Mouse (Mus musculus) midbrain, embryonic 13.5 days (tissue): ENCODE data around the gene Taar6. TPM values are rescaled to one million over a fixed set of nuclear protein-coding genes. Genes with fewer than 3 reads are reported as not detected.
A peak's percentile ranks its signal among the peaks of the same experiment; 100 is the strongest.

ENCODE experiments used
- ATAC-seq: fragments of 200-750 bp; cut with Nextera tagmentation; 2 replicates; pipeline ENCODE4 v1.8.0; 2017; ENCODE audit warnings: mild to moderate bottlenecking, moderate TSS enrichment, moderate library complexity
- H3K27ac ChIP-seq: fragments of 300-500 bp; sonication (generic); 2 replicates; pipeline ENCODE4 v1.5.1; 2015; ENCODE audit warnings: inconsistent platforms, mild to moderate bottlenecking, moderate library complexity
- H3K27me3 ChIP-seq: fragments of 300-500 bp; sonication (generic); 2 replicates; pipeline ENCODE4 v1.6.1; 2015; ENCODE audit warnings: mild to moderate bottlenecking, inconsistent platforms
- H3K36me3 ChIP-seq: fragments of 300-500 bp; sonication (generic); 2 replicates; pipeline ENCODE4 v1.6.1; 2015; ENCODE audit warnings: mild to moderate bottlenecking, inconsistent platforms
- H3K4me1 ChIP-seq: fragments of 300-500 bp; sonication (generic); replicated peaks from 2 replicates; pipeline ENCODE4 v1.6.1; 2015; ENCODE audit warnings: inconsistent platforms
- H3K4me2 ChIP-seq: fragments of 300-500 bp; sonication (generic); replicated peaks from 2 replicates; pipeline ENCODE4 v1.6.1; 2015; ENCODE audit warnings: moderate library complexity, mild to moderate bottlenecking, inconsistent platforms
- H3K4me3 ChIP-seq: fragments of 300-500 bp; sonication (generic); replicated peaks from 2 replicates; pipeline ENCODE4 v1.5.1; 2015; ENCODE audit warnings: mild to moderate bottlenecking, inconsistent platforms
- H3K9ac ChIP-seq: fragments of 300-500 bp; sonication (generic); replicated peaks from 2 replicates; pipeline ENCODE4 v1.6.1; 2015; ENCODE audit warnings: mild to moderate bottlenecking, inconsistent platforms
- H3K9me3 ChIP-seq: fragments of 300-500 bp; sonication (generic); 2 replicates; pipeline ENCODE4 v1.6.1; 2016; ENCODE audit warnings: mild to moderate bottlenecking, inconsistent platforms
- WGBS: fragments of 180-500 bp; shearing (Covaris S2); methylation state at CpG from one replicate; pipeline ENCODE4 v1.1.7; 2015; 5-methylcytosine and 5-hydroxymethylcytosine counted together
- polyA plus RNA-seq: library from polyadenylated mRNA; unstranded; fragments of >200 nt; fragmentation: Nextera tagmentation; extraction: Ambion mirVana; gene quantifications from 2 replicates; pipeline ENCODE4 v1.2.1, GENCODE M21; 2015

Gene Taar6
- not detected in 2 replicates for polyA plus RNA-seq

DNA sequence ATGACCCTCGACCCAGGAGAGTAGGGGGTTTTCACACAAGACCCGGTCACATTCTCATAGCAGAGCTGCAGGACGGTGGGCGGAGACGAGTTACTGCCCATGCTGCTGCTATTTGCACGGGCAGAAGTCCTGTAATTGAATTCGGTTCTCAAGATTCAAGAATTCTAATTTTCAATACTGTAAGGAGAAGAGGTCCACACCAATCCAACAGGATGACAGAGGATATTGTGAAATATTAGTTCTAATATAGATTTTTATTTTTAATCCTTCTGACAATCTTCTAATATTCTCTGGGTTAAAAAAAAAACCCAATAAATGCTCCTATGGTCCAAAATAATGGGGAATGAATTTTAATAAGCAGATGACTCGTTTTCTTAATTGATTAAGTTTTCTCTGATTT lies at the start of gene Taar6:
Gene Taar6 (minus strand): TSS at position 101 of the 400 bp plus-strand sequence.
- no peak within 1 kb of the TSS for H3K27ac ChIP-seq
- no peaks in the 10 kb centered on the region for H3K27me3 ChIP-seq
- no peak within 1 kb of the TSS for H3K4me3 ChIP-seq
- no peak within 1 kb of the TSS for H3K4me2 ChIP-seq
- H3K9me3 ChIP-seq: no peaks in the 10 kb centered on the region
- no peaks in the 10 kb centered on the region for H3K4me1 ChIP-seq
- no peak within 1 kb of the TSS for H3K9ac ChIP-seq
- H3K36me3 ChIP-seq: no peaks in the 10 kb centered on the region
- no peak for ATAC-seq
- WGBS: 82% methylated on average over 8 of the region's 8 CpGs

DNA sequence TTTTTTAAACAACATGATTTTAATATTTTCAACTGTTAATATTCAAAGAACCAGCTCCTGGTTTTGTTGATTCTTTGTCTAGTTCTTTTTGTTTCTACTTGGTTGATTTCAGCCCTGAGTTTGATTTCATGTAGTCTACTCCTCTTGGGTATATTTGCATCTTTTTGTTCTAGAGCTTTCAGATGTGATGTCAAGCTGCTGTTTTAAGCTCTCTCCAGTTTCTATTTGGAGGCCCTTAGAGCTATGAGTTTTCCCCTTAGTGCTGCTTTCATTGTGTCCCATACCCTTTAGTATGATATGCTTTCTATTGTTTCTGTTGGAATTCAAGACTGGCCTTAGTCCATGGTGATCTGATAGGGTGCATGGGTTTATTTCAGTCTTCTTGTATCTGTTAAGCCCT lies 45.9 kb upstream of the Taar6 start:
- Histone ChIP-seq H3K27me3 (no peaks in the 10 kb centered on the region), H3K9me3 (no peaks in the 10 kb centered on the region), H3K9ac (no peak overlapping the region), H3K36me3 (no peaks in the 10 kb centered on the region), H3K4me2 (no peak overlapping the region), H3K27ac (no peak overlapping the region), H3K4me3 (no peak overlapping the region), H3K4me1 (no peaks in the 10 kb centered on the region)
- no peak for ATAC-seq

DNA sequence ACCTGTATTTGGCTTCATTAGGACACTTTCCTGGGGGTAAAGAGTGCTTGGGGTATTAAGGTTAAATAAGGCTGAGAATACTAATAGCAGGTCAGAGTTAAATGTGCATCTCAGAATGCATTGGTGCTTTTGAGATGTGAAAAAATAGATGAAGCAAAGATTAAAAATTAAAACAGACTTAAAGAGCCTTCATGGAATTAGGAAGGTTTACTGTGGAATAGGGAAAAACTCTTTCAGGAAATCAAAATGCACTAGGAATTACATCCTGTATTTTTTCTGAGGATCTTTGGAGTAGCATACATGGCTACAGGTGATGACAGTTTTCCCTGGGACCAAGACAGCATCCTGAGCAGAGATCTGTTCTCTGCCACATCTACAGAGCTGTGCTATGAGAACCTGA lies 41.5 kb upstream of the Taar6 start, which contains the start of gene Taar7d:
Gene Taar7d (plus strand): TSS at position 301 of the 400 bp plus-strand sequence.
- Histone ChIP-seq H3K9me3 (no peaks in the 10 kb centered on the region), H3K36me3 (no peaks in the 10 kb centered on the region), H3K27me3 (no peaks in the 10 kb centered on the region), H3K4me2 (no peak within 1 kb of the TSS), H3K27ac (no peak within 1 kb of the TSS), H3K9ac (no peak within 1 kb of the TSS), H3K4me1 (no peaks in the 10 kb centered on the region), H3K4me3 (no peak within 1 kb of the TSS)
- no peak for ATAC-seq

DNA sequence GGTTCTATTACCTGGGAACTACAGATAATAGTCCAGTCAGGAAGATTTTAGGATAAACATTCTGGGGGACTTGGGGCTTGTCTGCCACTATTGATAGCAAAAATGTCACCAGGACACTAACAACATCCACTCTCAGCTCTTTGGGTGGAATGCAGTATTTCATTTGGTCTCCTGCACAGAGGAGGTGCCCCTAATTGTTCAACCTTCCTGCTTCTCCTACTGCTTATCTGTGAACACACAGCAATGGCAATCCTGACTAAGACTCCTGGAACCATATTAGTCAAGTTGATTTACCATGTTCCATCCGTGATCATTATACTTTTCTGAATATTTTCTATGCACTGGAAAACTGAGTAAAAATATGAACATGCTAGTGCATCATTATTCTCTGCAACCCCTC lies 22.7 kb upstream of the Taar6 start:
- no peak overlapping the region for H3K4me2 ChIP-seq
- H3K27me3 ChIP-seq: no peaks in the 10 kb centered on the region
- no peak overlapping the region for H3K27ac ChIP-seq
- H3K36me3 ChIP-seq: no peaks in the 10 kb centered on the region
- no peaks in the 10 kb centered on the region for H3K9me3 ChIP-seq
- WGBS: 89% methylated on average over 1 of the region's 1 CpGs
- no peak overlapping the region for H3K9ac ChIP-seq
- H3K4me3 ChIP-seq: no peak overlapping the region
- ATAC-seq: no peak
- H3K4me1 ChIP-seq: no peaks in the 10 kb centered on the region

DNA sequence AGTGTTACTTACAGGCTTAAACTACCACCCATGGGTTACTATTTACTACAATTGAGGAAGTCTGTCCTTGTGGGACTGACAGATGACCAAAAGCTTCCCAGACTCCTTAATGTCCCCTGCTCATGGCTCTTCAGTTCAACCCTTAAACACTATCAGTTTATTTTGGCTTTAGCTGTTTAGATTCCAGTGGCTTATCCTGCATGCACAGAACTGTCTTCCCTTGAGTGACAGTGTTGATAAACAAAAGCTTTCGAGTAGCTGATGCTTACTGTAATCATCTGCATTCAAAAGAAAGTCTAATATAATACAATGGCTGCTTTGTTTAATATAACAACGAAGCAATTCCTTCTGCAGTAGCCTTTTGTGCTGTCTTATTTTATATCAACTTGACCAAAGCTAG lies 21.6 kb upstream of the Taar6 start:
- Histone ChIP-seq H3K4me1 (no peaks in the 10 kb centered on the region), H3K27ac (no peak overlapping the region), H3K27me3 (no peaks in the 10 kb centered on the region), H3K4me3 (no peak overlapping the region), H3K9me3 (no peaks in the 10 kb centered on the region), H3K4me2 (no peak overlapping the region), H3K9ac (no peak overlapping the region), H3K36me3 (no peaks in the 10 kb centered on the region)
- ATAC-seq: no peak
- WGBS: 72% methylated on average over 2 of the region's 2 CpGs

DNA sequence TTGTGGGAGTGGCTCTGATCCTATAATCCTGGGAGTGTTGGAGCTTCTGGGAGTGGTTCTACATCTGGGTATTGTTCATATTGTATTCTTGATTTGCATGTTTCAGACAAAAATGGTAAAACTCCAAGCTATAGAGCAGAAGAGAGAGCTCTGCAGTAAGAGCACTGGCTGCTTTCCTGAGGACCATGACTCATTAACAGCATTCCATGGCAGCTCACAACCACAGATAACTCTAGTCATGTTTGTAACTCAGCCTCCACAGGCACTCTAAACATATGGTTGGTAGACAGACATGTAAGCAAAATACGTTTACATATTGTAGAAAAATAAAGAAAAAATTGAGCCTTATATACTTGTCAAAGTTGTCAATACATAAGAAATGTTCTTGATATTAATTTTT lies 21.0 kb upstream of the Taar6 start:
- no peak for ATAC-seq
- H3K27ac ChIP-seq: no peak overlapping the region
- WGBS: 71% methylated on average over 1 of the region's 1 CpGs
- no peaks in the 10 kb centered on the region for H3K27me3 ChIP-seq
- no peak overlapping the region for H3K4me3 ChIP-seq
- no peaks in the 10 kb centered on the region for H3K36me3 ChIP-seq
- H3K4me2 ChIP-seq: no peak overlapping the region
- H3K9ac ChIP-seq: no peak overlapping the region
- no peaks in the 10 kb centered on the region for H3K9me3 ChIP-seq
- no peaks in the 10 kb centered on the region for H3K4me1 ChIP-seq

DNA sequence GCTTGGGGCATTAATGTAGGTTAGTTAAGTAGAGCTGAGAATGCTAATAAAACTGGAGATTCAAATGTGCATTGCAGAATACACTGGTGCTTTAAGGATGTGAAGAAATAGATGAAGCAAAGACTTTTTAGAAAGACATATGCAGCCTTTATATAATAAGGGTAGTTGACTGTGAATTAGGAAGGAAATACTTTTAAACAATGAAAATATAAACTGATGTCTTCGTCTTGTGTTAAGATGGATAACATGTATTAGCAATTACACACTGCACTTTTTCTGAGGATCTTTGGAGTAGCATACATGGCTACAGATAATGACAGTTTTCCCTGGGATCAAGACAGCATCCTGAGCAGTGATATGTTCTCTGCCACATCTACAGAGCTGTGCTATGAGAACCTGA lies 14.2 kb upstream of the Taar6 start, which contains the start of gene Taar7b:
Gene Taar7b (plus strand): TSS at position 301 of the 400 bp plus-strand sequence.
- Histone ChIP-seq H3K9ac (no peak within 1 kb of the TSS), H3K36me3 (no peaks in the 10 kb centered on the region), H3K4me2 (no peak within 1 kb of the TSS), H3K4me3 (no peak within 1 kb of the TSS), H3K9me3 (no peaks in the 10 kb centered on the region), H3K4me1 (no peaks in the 10 kb centered on the region), H3K27me3 (no peaks in the 10 kb centered on the region), H3K27ac (no peak within 1 kb of the TSS)
- ATAC-seq: no peak
- WGBS: 95% methylated on average over 1 of the region's 1 CpGs

DNA sequence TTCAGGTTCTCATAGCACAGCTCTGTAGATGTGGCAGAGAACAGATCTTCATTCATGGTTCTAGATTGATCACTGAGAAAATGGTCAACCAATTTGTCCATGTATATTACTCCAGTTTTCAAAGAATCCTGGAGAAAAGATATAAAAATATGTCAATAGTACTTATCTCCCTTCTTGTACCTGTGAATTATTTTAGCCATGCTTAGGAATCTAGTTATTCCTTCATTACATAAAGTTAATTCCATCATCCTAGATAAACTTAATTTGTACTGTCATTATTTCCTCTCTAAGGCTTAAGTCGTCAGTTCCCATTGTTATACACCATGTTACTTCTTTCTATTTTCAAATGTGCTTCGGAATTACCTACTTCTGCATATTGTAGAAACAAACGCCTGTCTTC lies 7.9 kb upstream of the Taar6 start, which contains the start of gene Taar7a:
Gene Taar7a (minus strand): TSS at position 101 of the 400 bp plus-strand sequence.
- no peak within 1 kb of the TSS for H3K27ac ChIP-seq
- no peaks in the 10 kb centered on the region for H3K36me3 ChIP-seq
- H3K27me3 ChIP-seq: no peaks in the 10 kb centered on the region
- H3K4me3 ChIP-seq: no peak within 1 kb of the TSS
- ATAC-seq: no peak
- no peaks in the 10 kb centered on the region for H3K4me1 ChIP-seq
- H3K4me2 ChIP-seq: no peak within 1 kb of the TSS
- H3K9ac ChIP-seq: no peak within 1 kb of the TSS
- no peaks in the 10 kb centered on the region for H3K9me3 ChIP-seq
- 75% methylated on average over 3 of the region's 3 CpGs for WGBS

DNA sequence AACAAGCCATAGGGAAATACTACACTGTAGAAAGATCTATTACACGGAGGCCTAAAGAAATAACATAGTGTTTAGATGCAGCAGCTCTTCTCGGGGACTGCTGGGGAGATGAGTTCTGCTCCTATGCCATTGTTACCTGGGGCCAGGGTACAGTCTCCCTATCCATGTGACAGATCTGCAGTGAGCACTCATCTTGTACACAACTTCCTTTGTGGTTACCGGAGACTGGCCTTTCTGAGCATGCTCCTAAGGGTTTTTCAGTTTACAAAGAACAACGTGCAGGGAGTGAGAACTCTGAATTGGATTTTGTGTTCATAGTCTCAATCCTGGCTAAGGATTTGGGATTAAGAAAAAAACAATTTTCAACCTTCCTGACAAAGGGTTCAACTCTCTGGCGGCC lies 973 bp upstream of the Taar6 start:
- 78% methylated on average over 5 of the region's 5 CpGs for WGBS
- Histone ChIP-seq H3K4me3 (no peak overlapping the region), H3K4me1 (no peaks in the 10 kb centered on the region), H3K27me3 (no peaks in the 10 kb centered on the region), H3K36me3 (no peaks in the 10 kb centered on the region), H3K4me2 (no peak overlapping the region), H3K9me3 (no peaks in the 10 kb centered on the region), H3K9ac (no peak overlapping the region), H3K27ac (no peak overlapping the region)
- ATAC-seq: no peak

DNA sequence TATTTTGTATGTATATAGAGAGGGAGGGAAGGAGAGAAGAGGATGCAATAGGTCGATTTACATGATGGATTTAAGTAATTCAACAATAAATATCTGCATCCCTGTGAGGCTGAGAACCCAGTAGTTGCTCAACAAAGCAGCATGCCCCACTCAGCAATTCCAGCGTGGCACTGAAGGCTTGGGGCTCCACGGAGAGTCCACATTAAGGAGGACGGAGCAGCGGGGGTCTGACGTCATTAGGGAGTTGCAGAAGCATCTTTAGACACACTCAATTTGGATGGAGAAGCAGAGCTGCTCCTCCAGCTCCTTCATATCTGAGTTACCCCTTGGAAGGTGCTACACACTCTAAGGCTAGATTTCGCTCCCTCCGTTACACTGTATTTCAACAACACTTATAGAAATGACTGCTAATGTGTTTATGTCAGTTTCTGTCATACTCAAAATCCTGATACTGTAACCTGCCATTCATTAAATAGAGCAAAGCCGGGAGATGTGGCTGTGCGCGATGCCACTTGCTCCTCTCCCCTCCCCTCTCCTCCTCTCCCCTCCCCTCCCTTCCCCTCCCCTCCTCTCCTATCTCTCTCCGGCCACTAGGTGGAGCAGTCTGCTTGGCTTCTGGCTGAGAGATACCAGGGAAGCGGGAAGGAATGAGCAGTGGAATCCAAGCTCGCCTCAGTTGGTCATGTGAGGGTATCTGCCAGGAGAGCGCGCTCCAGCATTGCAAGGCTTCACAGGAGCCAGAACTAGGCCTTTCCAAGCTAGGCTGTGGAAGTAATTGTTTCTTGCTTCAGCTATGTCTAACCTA lies 6.3 kb downstream of the Taar6 start:
- peak; percentile 84 for ATAC-seq
- Histone ChIP-seq H3K27me3 (no peaks in the 10 kb centered on the region), H3K4me3 (no peak overlapping the region), H3K4me1 (no peaks in the 10 kb centered on the region), H3K9me3 (no peaks in the 10 kb centered on the region), H3K27ac (no peak overlapping the region), H3K9ac (no peak overlapping the region), H3K36me3 (no peaks in the 10 kb centered on the region), H3K4me2 (no peak overlapping the region)
- 41% methylated on average over 16 of the region's 16 CpGs for WGBS

DNA sequence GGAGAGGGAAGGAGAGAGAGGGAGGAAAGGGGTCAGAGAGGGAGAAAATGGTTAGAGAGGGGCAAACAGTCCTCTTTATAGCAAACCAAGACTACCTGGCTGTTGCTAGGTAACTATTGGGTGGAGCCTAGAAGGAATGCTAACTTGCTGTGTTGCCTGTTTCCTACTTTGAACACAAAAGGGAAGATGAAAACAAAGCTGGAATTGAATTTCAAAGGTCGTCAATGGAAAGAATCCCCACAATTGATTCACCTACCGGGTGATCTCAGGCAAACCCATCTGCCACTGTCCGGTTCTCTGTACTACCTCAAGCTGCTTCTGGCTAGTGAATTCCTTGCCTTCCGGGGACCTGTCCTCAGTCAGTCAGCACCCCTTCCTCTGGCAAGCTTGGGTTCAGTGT lies 7.5 kb downstream of the Taar6 start:
- Histone ChIP-seq H3K9ac (no peak overlapping the region), H3K9me3 (no peaks in the 10 kb centered on the region), H3K27me3 (no peaks in the 10 kb centered on the region), H3K36me3 (no peaks in the 10 kb centered on the region), H3K4me2 (no peak overlapping the region), H3K4me1 (no peaks in the 10 kb centered on the region), H3K4me3 (no peak overlapping the region), H3K27ac (no peak overlapping the region)
- WGBS: 47% methylated on average over 4 of the region's 4 CpGs
- no peak for ATAC-seq

DNA sequence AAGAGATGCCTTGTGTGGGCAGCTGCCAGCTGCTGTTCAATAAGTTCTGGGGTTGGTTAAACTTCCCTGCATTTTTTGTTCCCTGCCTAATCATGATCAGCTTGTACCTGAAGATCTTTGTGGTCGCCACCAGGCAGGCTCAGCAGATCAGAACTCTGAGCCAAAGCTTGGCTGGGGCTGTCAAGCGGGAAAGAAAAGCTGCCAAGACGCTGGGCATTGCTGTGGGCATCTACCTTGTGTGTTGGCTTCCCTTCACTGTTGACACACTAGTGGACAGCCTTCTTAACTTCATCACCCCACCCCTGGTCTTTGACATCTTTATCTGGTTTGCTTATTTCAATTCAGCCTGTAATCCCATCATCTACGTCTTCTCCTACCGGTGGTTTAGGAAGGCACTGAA lies 14.2 kb downstream of the Taar6 start:
- 79% methylated on average over 5 of the region's 5 CpGs for WGBS
- ATAC-seq: no peak
- no peaks in the 10 kb centered on the region for H3K9me3 ChIP-seq
- no peak overlapping the region for H3K27ac ChIP-seq
- H3K9ac ChIP-seq: no peak overlapping the region
- H3K4me1 ChIP-seq: no peaks in the 10 kb centered on the region
- no peaks in the 10 kb centered on the region for H3K27me3 ChIP-seq
- no peak overlapping the region for H3K4me3 ChIP-seq
- no peaks in the 10 kb centered on the region for H3K36me3 ChIP-seq
- H3K4me2 ChIP-seq: no peak overlapping the region

DNA sequence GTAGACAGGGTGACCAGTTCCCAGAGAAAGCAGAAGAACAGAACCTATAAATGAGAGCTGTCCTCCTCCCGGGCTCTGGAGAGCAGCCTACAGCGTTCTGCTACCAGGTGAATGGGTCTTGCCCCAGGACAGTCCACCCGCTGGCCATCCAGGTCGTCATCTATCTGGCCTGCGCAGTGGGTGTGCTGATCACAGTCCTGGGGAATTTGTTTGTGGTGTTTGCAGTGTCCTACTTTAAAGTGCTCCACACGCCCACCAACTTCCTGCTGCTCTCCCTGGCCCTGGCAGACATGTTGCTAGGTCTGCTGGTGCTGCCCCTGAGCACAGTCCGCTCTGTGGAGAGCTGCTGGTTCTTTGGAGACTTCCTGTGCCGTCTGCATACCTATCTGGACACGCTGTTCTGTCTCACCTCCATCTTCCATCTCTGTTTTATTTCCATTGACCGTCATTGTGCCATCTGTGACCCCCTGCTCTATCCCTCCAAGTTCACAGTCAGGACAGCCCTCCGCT lies 14.7 kb downstream of the Taar6 start, which contains the start of gene Taar5:
Gene Taar5 (plus strand): TSS at position 51 of the 510 bp plus-strand sequence.
- Histone ChIP-seq H3K27me3 (no peaks in the 10 kb centered on the region), H3K9me3 (no peaks in the 10 kb centered on the region), H3K4me3 (no peak within 1 kb of the TSS), H3K4me2 (no peak within 1 kb of the TSS), H3K4me1 (no peaks in the 10 kb centered on the region), H3K36me3 (no peaks in the 10 kb centered on the region), H3K9ac (no peak within 1 kb of the TSS), H3K27ac (no peak within 1 kb of the TSS)
- WGBS: 93% methylated on average over 11 of the region's 11 CpGs
- ATAC-seq: no peak
